Mouse (Mus musculus): Measurements from ENCODE around the gene Rps11.

GRCm38 (mm10) chr7:45077322-45077721 is 46.9 kb downstream of the Rps11 start:
- TF ChIP-seq TAL1 (IDR thresholded peaks at IDR 0.05; ENCODE audit: low read length) (no peak), GATA1 (IDR thresholded peaks at IDR 0.05; ENCODE audit: low read length) (no peak)
